Mouse (Mus musculus): Measurements from ENCODE around the gene Dcun1d4. TPM values are rescaled to one million over a fixed set of nuclear protein-coding genes. Genes with fewer than 3 reads are reported as not detected.

Dcun1d4 gene
- polyA plus RNA-seq, 1 experiment from 2014 or later = 23.5 TPM

DNA sequence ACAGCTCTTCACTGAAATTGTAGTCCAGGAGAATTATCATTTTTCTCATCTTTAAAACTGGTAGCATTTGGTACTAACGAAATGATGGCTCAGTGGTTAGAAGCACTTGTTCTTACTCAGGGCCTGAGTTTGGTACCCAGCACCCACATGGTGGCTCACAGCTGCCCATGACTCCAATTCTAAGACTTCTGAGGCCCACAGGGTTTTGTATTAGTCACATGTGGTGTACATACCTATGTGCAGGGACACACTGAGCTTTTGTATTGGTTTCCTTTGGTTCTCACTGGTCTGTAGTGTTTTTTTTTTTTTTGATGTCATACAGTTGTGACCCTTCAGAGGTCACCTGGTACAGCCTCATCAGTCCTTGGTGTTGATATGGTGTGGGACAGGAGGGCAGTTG, 68.0 kb downstream of the Dcun1d4 start:
- no peak overlapping the region for H3K27ac ChIP-seq (ENCODE audit: poor library complexity, severe bottlenecking)
- no peak overlapping the region for H3K4me2 ChIP-seq
- H3K36me3 ChIP-seq = peaks cover 11% of the 10 kb centered on the region
- 89% methylated on average over 1 of the region's 1 CpGs for WGBS
- no peaks in the 10 kb centered on the region for H3K27me3 ChIP-seq (replicated peaks)
- no peak overlapping the region for H3K9ac ChIP-seq
- peaks cover 5% of the 10 kb centered on the region; the same call in 1 of the 2 replicates for H3K4me1 ChIP-seq (replicated peaks)
- no peaks in the 10 kb centered on the region for H3K9me3 ChIP-seq (replicated peaks)
- no peak overlapping the region for H3K4me3 ChIP-seq
- ATAC-seq (ENCODE audit: insufficient number of reproducible peaks, low FRiP score) = no peak

DNA sequence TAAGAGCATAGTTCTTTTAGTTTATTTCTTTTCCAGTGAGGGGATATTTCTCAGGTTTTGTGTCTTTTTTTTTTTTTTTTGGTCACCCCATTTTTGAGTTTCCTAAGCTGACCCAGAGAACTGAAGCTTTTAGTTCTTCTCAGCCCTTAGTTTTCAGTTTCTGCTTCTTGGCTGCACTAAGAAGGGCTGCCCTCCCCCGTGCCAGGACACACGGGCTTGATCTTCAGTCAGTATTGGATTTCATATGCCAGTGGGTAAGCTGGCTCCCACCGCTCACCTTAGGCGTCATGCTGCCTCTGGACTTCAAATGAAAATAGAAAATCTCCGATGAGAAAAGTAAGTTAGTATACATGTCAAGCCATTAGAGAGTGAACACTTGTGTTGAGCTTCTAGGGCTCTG, 71.0 kb downstream of the Dcun1d4 start:
- H3K4me2 ChIP-seq = no peak overlapping the region
- peaks cover 5% of the 10 kb centered on the region; the same call in 1 of the 2 replicates for H3K4me1 ChIP-seq (replicated peaks)
- H3K27me3 ChIP-seq (replicated peaks) = no peaks in the 10 kb centered on the region
- H3K9me3 ChIP-seq (replicated peaks) = no peaks in the 10 kb centered on the region
- H3K4me3 ChIP-seq = no peak overlapping the region
- H3K36me3 ChIP-seq = peaks cover 17% of the 10 kb centered on the region
- ATAC-seq (ENCODE audit: insufficient number of reproducible peaks, low FRiP score) = no peak
- H3K27ac ChIP-seq (ENCODE audit: poor library complexity, severe bottlenecking) = no peak overlapping the region
- WGBS = 84% methylated on average over 5 of the region's 5 CpGs
- no peak overlapping the region for H3K9ac ChIP-seq

DNA sequence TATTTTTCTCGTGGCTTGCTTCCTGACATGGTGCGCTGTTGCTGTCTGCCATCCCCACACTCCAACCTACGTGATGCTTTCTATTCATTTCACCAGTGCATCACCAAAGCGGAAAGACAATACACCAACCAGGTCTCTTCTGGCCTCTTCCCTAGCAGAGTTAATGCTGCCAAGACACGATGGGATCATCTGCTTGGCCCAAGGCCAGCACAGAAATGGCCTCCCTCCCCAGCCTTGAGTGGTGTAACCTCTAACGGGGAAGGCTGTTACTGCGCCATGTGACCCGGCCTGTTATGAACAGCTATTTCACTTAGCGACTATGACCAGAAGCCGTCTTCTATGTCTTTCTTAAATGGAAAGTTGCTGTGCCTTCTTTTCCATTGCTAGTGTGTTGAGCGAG, 73.1 kb downstream of the Dcun1d4 start:
- ATAC-seq (ENCODE audit: insufficient number of reproducible peaks, low FRiP score) = no peak
- H3K9ac ChIP-seq = no peak overlapping the region
- no peak overlapping the region for H3K4me3 ChIP-seq
- no peaks in the 10 kb centered on the region for H3K27me3 ChIP-seq (replicated peaks)
- no peaks in the 10 kb centered on the region for H3K4me1 ChIP-seq (replicated peaks)
- peaks cover 32% of the 10 kb centered on the region for H3K36me3 ChIP-seq
- H3K9me3 ChIP-seq (replicated peaks) = no peaks in the 10 kb centered on the region
- no peak overlapping the region for H3K4me2 ChIP-seq
- no peak overlapping the region for H3K27ac ChIP-seq (ENCODE audit: poor library complexity, severe bottlenecking)
- WGBS = 92% methylated on average over 11 of the region's 11 CpGs

DNA sequence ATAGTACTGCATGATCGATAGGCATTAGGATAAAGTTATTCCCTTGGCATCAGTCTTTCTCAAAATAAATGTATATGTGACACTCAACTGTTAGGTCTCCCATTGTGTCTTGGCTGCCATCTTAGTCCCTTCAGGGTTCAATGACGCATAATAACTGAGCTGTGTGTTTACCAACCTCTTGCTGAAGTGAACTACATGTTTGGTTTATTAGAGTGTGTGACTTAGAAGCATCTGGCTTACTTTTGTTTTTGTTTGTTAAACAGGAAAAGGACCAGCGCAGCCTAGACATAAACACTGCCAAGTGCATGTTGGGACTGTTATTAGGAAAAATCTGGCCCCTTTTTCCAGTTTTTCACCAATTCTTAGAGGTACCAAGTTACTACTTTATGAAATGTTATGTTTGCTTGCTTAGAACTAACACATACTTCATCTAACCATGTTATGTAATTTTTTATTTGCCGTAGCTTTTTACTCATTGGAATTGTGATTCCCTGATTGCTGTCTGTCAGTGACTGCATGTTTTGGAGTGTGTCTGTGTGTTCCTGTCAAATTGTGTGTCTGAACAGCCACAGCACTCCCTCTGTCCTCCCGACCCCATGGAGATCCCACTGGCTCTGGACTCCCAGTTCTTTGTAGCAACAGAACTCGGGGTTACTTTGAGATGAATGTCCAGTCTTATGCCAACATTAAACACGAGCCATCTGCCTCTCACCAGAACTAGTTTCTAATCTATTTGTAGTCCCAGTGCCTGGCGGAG, 74.5 kb downstream of the Dcun1d4 start:
- H3K4me1 ChIP-seq (replicated peaks) = no peaks in the 10 kb centered on the region
- no peak overlapping the region for H3K9ac ChIP-seq
- H3K27me3 ChIP-seq (replicated peaks) = no peaks in the 10 kb centered on the region
- no peak overlapping the region for H3K4me2 ChIP-seq
- no peak overlapping the region for H3K4me3 ChIP-seq
- H3K27ac ChIP-seq (ENCODE audit: poor library complexity, severe bottlenecking) = no peak overlapping the region
- no peaks in the 10 kb centered on the region for H3K9me3 ChIP-seq (replicated peaks)
- 80% methylated on average over 8 of the region's 8 CpGs for WGBS
- no peak for ATAC-seq (ENCODE audit: insufficient number of reproducible peaks, low FRiP score)
- H3K36me3 ChIP-seq = peaks cover 37% of the 10 kb centered on the region

DNA sequence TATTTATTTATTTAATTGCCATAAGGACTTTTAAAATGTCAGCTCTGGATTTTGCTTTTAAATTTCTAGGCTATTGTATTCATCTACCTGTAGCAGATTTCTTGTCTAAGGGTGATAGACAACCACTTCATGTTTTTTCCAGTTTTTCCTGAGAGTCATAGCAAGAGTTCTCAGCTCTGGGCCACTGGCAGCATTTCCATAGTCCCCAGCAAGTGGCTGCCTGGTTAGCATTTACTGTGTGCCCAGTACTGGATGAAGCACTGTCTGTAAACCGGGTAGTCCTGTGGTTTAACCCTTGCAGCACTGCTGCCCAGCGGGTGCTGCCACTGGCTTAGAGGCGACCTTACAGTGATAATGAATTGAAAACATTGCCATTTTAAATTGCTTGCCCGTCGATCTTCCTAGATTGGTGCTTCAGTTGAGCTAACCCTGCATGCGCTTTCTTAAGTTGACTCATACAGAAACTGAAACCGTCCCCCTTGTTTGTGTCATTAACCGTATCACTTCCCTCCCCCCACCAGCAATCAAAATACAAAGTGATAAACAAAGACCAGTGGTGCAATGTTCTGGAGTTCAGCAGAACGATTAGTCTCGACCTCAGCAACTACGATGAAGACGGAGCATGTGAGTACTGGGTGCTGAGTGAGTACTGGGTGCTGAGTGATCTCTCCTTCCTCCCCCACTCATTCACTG, 76.1 kb downstream of the Dcun1d4 start:
- no peak overlapping the region for H3K4me2 ChIP-seq
- no peaks in the 10 kb centered on the region for H3K27me3 ChIP-seq (replicated peaks)
- no peak overlapping the region for H3K9ac ChIP-seq
- WGBS = 77% methylated on average over 12 of the region's 12 CpGs
- no peaks in the 10 kb centered on the region for H3K9me3 ChIP-seq (replicated peaks)
- no peaks in the 10 kb centered on the region for H3K4me1 ChIP-seq (replicated peaks)
- H3K36me3 ChIP-seq = peaks cover 42% of the 10 kb centered on the region
- H3K4me3 ChIP-seq = no peak overlapping the region
- ATAC-seq (ENCODE audit: insufficient number of reproducible peaks, low FRiP score) = no peak
- no peak overlapping the region for H3K27ac ChIP-seq (ENCODE audit: poor library complexity, severe bottlenecking)

DNA sequence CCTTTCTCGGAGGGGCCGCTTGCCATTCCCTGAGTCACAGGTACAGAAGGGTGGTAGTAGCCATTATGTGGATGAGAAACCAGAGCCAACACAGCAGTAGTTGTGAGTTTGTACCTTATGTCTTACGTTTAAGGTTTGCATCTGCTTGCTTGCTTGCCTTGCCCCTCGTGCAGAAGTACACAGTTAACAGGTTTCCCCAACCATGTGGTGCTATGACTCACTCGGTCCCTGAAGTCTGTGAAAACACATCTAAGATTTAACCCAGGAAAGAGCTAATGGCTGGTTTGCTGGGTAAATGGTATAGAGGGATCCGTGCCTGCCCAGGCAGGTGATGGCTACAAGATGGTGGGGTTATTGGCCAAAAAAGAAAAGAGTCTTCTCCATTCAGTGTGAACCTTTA, 78.0 kb downstream of the Dcun1d4 start:
- H3K4me2 ChIP-seq = no peak overlapping the region
- no peak overlapping the region for H3K27ac ChIP-seq (ENCODE audit: poor library complexity, severe bottlenecking)
- no peaks in the 10 kb centered on the region for H3K27me3 ChIP-seq (replicated peaks)
- no peaks in the 10 kb centered on the region for H3K9me3 ChIP-seq (replicated peaks)
- ATAC-seq (ENCODE audit: insufficient number of reproducible peaks, low FRiP score) = no peak
- no peak overlapping the region for H3K4me3 ChIP-seq
- H3K36me3 ChIP-seq = peaks cover 37% of the 10 kb centered on the region
- H3K4me1 ChIP-seq (replicated peaks) = no peaks in the 10 kb centered on the region
- whole genome bisulfite sequencing = 83% methylated on average over 6 of the region's 6 CpGs
- H3K9ac ChIP-seq = no peak overlapping the region

DNA sequence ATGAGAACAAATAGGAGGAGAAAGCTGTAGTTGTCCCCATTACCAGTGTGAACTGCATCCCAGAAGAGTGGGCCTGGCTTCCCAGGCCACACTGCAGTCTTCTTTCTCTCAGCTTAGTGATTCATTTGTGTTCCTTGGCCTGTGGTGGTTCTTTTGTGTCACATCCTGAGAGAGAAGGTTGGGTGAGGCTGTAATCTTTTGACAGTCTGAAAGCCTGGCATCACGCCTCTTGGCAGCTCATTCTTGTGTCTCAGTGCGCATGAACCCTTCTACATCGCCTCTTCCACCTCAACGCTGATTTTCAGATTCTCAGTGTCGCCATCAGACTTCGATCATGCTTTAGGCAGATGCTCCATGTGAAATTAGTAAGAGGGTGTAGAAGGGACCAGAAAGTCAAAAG, 83.2 kb downstream of the Dcun1d4 start:
- Histone ChIP-seq H3K4me2 (no peak overlapping the region), H3K9me3 (replicated peaks) (no peaks in the 10 kb centered on the region), H3K27ac (ENCODE audit: poor library complexity, severe bottlenecking) (no peak overlapping the region), H3K27me3 (replicated peaks) (no peaks in the 10 kb centered on the region), H3K4me3 (no peak overlapping the region), H3K36me3 (peaks cover 10% of the 10 kb centered on the region), H3K9ac (no peak overlapping the region), H3K4me1 (replicated peaks) (no peaks in the 10 kb centered on the region)
- no peak for ATAC-seq (ENCODE audit: insufficient number of reproducible peaks, low FRiP score)
- 87% methylated on average over 6 of the region's 6 CpGs for WGBS

DNA sequence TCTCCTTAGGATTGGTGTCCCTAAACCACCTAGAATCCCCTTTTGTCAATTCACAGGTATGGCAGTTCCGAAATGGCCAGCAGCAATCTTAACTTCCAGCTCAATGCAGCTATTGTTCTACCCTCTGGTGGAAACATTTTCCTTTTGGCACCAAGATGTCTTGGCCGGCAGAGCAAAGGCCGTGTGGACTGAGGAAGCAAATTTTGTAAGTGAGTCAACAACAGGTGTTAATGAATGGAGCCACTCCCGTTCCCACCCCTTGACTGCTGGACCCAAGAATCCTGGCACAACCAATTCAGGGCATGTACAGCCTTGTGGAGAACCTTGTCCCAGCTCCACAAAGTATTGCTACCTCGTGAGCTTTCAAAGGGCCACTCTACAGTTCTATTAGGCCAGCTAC, 85.3 kb downstream of the Dcun1d4 start:
- Histone ChIP-seq H3K27me3 (replicated peaks) (no peaks in the 10 kb centered on the region), H3K4me2 (no peak overlapping the region), H3K9ac (no peak overlapping the region), H3K4me1 (replicated peaks) (no peaks in the 10 kb centered on the region), H3K27ac (ENCODE audit: poor library complexity, severe bottlenecking) (no peak overlapping the region), H3K36me3 (peaks cover 7% of the 10 kb centered on the region), H3K9me3 (replicated peaks) (no peaks in the 10 kb centered on the region), H3K4me3 (no peak overlapping the region)
- WGBS = 75% methylated on average over 5 of the region's 5 CpGs
- no peak for ATAC-seq (ENCODE audit: insufficient number of reproducible peaks, low FRiP score)

DNA sequence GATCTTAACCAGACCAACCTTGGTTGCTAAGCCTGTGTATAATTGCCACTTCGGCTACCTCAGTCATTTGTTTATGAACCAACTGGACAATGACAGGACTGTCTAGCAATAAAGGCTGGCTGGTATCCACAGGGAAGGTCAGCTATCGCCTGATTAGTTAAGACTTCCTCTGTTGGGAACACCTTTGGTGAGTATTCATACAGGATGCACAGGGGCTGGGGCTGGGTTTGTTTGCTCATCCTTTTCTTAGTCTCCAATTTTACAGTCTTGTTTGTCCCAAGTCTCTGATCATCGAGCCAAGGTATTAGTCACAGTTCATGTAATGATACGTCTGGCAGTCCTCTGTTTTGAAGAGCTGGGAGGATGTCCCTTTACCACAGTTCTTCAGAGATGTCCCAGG, 86.1 kb downstream of the Dcun1d4 start:
- H3K4me2 ChIP-seq = no peak overlapping the region
- no peaks in the 10 kb centered on the region for H3K9me3 ChIP-seq (replicated peaks)
- no peak overlapping the region for H3K9ac ChIP-seq
- 75% methylated on average over 4 of the region's 4 CpGs for WGBS
- H3K36me3 ChIP-seq = peaks cover 2% of the 10 kb centered on the region; the same call in 1 of the 2 replicates
- no peaks in the 10 kb centered on the region for H3K4me1 ChIP-seq (replicated peaks)
- H3K27ac ChIP-seq (ENCODE audit: poor library complexity, severe bottlenecking) = no peak overlapping the region
- H3K27me3 ChIP-seq (replicated peaks) = no peaks in the 10 kb centered on the region
- ATAC-seq (ENCODE audit: insufficient number of reproducible peaks, low FRiP score) = no peak
- H3K4me3 ChIP-seq = no peak overlapping the region

DNA sequence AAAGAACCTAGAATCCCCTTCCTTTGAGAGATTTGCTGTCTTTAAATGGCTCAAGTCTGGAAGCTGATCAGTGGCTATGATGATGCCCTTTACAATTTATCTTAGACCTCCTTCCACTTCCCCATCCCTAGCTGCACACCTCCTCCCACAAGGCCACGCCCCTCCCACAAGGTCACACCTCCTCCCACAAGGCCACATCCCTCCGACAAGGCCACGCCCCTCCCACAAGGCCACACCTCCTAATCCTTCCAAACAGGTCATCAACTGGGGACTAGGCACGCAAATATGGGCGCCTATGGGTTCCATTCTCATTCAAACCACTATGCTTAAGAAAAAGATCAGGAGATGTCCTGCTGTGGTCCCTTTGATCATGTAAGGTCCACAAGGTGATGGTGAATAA, 88.4 kb downstream of the Dcun1d4 start:
- no peaks in the 10 kb centered on the region for H3K36me3 ChIP-seq
- H3K4me1 ChIP-seq (replicated peaks) = no peaks in the 10 kb centered on the region
- no peak overlapping the region for H3K9ac ChIP-seq
- no peak overlapping the region for H3K27ac ChIP-seq (ENCODE audit: poor library complexity, severe bottlenecking)
- H3K4me2 ChIP-seq = no peak overlapping the region
- 76% methylated on average over 5 of the region's 5 CpGs for WGBS
- H3K27me3 ChIP-seq (replicated peaks) = no peaks in the 10 kb centered on the region
- no peak overlapping the region for H3K4me3 ChIP-seq
- no peak for ATAC-seq (ENCODE audit: insufficient number of reproducible peaks, low FRiP score)
- no peaks in the 10 kb centered on the region for H3K9me3 ChIP-seq (replicated peaks)

DNA sequence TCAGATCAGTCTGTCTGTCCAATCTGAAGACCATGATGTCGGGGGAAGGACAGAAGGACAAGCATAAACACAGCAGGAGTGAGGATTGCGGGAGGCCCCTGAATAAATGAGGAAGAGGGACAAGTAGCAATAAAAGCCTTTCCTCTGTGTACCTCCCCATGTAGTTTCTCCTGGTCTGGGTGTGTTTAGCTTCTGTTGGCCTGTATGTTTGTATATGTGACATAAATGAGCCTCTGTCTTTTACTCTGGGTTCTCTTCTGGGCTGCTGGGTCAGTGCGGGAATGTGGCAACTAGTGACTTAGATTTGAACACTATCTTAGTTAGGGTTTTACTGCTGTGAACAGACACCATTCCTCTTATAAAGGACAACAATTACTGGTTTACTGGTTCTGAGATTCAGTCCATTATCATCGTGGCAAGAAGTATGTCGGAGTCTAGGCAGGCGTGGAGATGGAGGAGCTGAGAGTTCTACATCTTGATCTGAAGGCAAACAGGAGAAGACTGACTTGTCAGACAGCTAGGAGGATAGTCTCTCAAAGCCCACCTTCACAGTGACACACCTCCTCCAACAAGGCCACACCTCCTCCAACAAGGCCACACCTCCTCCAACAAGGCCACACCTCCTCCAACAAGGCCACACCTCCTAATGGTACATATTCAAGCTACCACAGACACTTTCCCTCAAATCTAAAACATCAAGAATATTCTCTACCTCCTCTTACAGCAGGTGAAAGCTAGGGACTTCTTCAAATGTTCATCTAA, 90.8 kb downstream of the Dcun1d4 start:
- H3K9ac ChIP-seq = no peak overlapping the region
- no peaks in the 10 kb centered on the region for H3K27me3 ChIP-seq (replicated peaks)
- no peak for ATAC-seq (ENCODE audit: insufficient number of reproducible peaks, low FRiP score)
- H3K4me1 ChIP-seq (replicated peaks) = 0 out of 2 replicates have a peak, but pooled peaks cover under 1% of the 10 kb centered on the region
- 89% methylated on average over 6 of the region's 6 CpGs for WGBS
- no peak overlapping the region for H3K4me2 ChIP-seq
- no peak overlapping the region for H3K4me3 ChIP-seq
- H3K9me3 ChIP-seq (replicated peaks) = no peaks in the 10 kb centered on the region
- H3K27ac ChIP-seq (ENCODE audit: poor library complexity, severe bottlenecking) = no peak overlapping the region
- no peaks in the 10 kb centered on the region for H3K36me3 ChIP-seq

Data from heart, embryonic 12.5 days (tissue).